17 mouse cellular contexts compared by ENCODE assay signal in genomic region chr1:156870028-156870427, GRCm38 (mm10).
"Had no signal": no experiment of that assay in that cellular context is flagged by ENCODE, and none has a peak within 500 bp of the region (broad histone marks: within the 10 kb centered on the region; RNA-seq: fewer than 3 reads in every experiment).

No protein-coding gene starts in this region.

- H3K4me1 ChIP-seq: neural tube, embryonic 12.5 days; neural tube, embryonic 13.5 days; neural tube, embryonic 15.5 days; stomach, embryonic 15.5 days had no signal

- H3K27me3 ChIP-seq: neural tube, embryonic 12.5 days; neural tube, embryonic 13.5 days; neural tube, embryonic 15.5 days; stomach, embryonic 15.5 days had no signal

- H3K36me3 ChIP-seq: stomach, embryonic 15.5 days had no signal

- H3K9me3 ChIP-seq: neural tube, embryonic 12.5 days; neural tube, embryonic 13.5 days; neural tube, embryonic 15.5 days; stomach, embryonic 15.5 days had no signal

- H3K4me3 ChIP-seq: neural tube, embryonic 12.5 days; neural tube, embryonic 13.5 days; neural tube, embryonic 15.5 days; stomach, embryonic 15.5 days had no signal

- DNase-seq: retina, postnatal 1 day; right cerebral cortex, adult 18-20 months; right cerebral cortex, postnatal 14 days; right cerebral cortex, postnatal 25 days; right cerebral cortex, postnatal 4 days; spleen, adult 18-20 months; thymus, adult 18-20 months; thymus, adult 2 months; thymus, postnatal 14 days; thymus, postnatal 25 days; thymus, postnatal 36 days; thymus, postnatal 4 days had no signal

- H3K4me2 ChIP-seq: neural tube, embryonic 12.5 days; neural tube, embryonic 13.5 days; neural tube, embryonic 15.5 days; stomach, embryonic 15.5 days had no signal

- H3K27ac ChIP-seq: neural tube, embryonic 12.5 days; neural tube, embryonic 13.5 days; neural tube, embryonic 15.5 days; stomach, embryonic 15.5 days; stomach, postnatal 0 days had no signal

- H3K9ac ChIP-seq: neural tube, embryonic 12.5 days; neural tube, embryonic 13.5 days; neural tube, embryonic 15.5 days; stomach, embryonic 15.5 days had no signal
